Mouse (Mus musculus) CD8-positive naive resting alpha-beta T cell, adult 57 days (primary cell): ENCODE results near the gene Rhox3e. TPM values are rescaled to one million over a fixed set of nuclear protein-coding genes. Genes with fewer than 3 reads are reported as not detected.

ENCODE experiments used
- total RNA-seq: library from RNA; stranded (reverse); gene quantifications from one replicate; pipeline ENCODE4 v1.2.4, GENCODE M21; 2023

Gene Rhox3e
- not detected for total RNA-seq

GRCm38 (mm10) chrX:37541719-37542118, at the start of gene Rhox3e:
TSS of gene Rhox3e (plus strand) at chrX:37542019.

GRCm38 (mm10) chrX:37514059-37514458, 27.8 kb upstream of the Rhox3e start, which contains the start of gene Rhox4d:
TSS of gene Rhox4d (plus strand) at chrX:37514359.

DNA sequence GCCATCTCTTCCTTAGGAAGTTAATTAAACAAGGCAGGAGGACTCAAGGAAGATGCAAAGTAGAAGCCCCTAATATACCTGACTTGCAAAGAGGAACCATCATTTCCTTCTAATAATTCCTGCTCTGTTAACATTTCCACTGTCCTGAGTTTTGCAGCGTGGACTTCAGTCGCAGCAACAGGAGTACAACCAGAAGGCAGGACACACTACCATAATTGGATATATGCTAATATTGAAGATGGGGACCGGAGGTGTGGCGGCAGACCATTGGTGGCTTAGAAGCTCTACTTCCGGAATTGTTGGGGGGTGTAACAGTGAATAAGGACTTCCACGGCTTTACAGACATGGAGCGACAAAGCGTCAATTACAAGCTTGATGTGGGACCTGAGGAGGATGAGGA, 11.7 kb upstream of the Rhox3e start, which contains the start of gene Rhox2e:
Gene Rhox2e (plus strand): TSS at position 301 of the 400 bp plus-strand sequence.

DNA sequence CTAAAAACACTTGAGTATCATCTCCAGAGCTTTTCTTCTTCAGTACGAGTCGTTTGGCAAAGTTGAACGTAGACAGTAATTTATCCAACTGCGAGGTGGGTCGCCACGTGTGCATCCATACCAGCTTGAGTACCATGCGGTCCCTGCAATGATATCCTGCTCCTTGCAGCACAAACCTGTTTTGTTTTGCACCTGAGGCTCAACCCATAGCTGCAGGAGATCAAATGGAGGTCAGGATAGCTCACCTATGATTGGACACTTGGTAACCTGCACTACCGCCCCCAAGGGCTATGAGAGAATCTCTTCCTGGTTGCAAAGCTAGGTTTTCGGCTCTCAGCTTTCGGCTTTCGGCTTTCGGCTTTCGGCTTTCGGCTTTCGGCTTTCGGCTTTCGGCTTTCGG, 15.3 kb downstream of the Rhox3e start, which contains the start of gene Rhox4e:
Gene Rhox4e (plus strand): TSS at position 301 of the 400 bp plus-strand sequence.

DNA sequence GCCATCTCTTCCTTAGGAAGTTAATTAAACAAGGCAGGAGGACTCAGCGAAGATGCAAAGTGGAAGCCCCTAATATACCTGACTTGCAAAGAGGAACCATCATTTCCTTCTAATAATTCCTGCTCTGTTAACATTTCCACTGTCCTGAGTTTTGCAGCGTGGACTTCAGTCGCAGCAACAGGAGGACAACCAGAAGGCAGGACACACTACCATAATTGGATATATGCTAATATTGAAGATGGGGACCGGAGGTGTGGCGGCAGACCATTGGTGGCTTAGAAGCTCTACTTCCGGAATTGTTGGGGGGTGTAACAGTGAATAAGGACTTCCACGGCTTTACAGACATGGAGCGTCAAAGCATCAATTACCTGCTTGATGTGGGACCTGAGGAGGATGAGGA, 29.3 kb downstream of the Rhox3e start, which contains the start of gene Rhox2f:
Gene Rhox2f (plus strand): TSS at position 301 of the 400 bp plus-strand sequence.

GRCm38 (mm10) chrX:37580692-37581091, 38.9 kb downstream of the Rhox3e start, which contains the start of gene Rhox3f:
TSS of gene Rhox3f (plus strand) at chrX:37580992.

Other genes with a start within 250 kb of the Rhox3e start
- not detected for gene Rhox3a2, start 162.0 kb upstream of the Rhox3e start, total RNA-seq
- gene Rhox4a2, start 151.2 kb upstream of the Rhox3e start, total RNA-seq, result not detected
- not detected for gene Rhox2b, start 130.0 kb upstream of the Rhox3e start, total RNA-seq
- not detected for gene Rhox4b, start 109.5 kb upstream of the Rhox3e start, total RNA-seq
- gene Rhox2c, start 88.3 kb upstream of the Rhox3e start, total RNA-seq, result not detected
- not detected for gene Rhox3c, start 83.4 kb upstream of the Rhox3e start, total RNA-seq
- not detected for gene Rhox4c, start 61.7 kb upstream of the Rhox3e start, total RNA-seq
- gene Rhox2d, start 48.6 kb upstream of the Rhox3e start, total RNA-seq, result not detected
- gene Rhox4d, start 27.7 kb upstream of the Rhox3e start, total RNA-seq, result not detected
- gene Rhox2e, start 11.6 kb upstream of the Rhox3e start, total RNA-seq, result not detected
- not detected for gene Rhox4e, start 15.4 kb downstream of the Rhox3e start, total RNA-seq
- not detected for gene Rhox2f, start 29.4 kb downstream of the Rhox3e start, total RNA-seq
- not detected for gene Rhox3f, start 39.0 kb downstream of the Rhox3e start, total RNA-seq
- not detected for gene Rhox4f, start 65.7 kb downstream of the Rhox3e start, total RNA-seq
- not detected for gene Rhox3g, start 86.6 kb downstream of the Rhox3e start, total RNA-seq
- not detected for gene Rhox2g, start 101.5 kb downstream of the Rhox3e start, total RNA-seq
- gene Rhox4g, start 109.3 kb downstream of the Rhox3e start, total RNA-seq, result not detected
- not detected for gene Rhox3h, start 126.7 kb downstream of the Rhox3e start, total RNA-seq
- gene Rhox2h, start 131.3 kb downstream of the Rhox3e start, total RNA-seq, result not detected